Mouse (Mus musculus) liver, adult 2 months (tissue): ENCODE data around the gene Pwwp2b.

Source experiments
- CTCF ChIP-seq: fragments of 200-500 bp; IDR thresholded peaks from 2 replicates; pipeline ENCODE4 v1.5.1; 2011; ENCODE audit warnings: low read depth, low read length, control low read depth
- POLR2A ChIP-seq: fragments of 200-500 bp; IDR thresholded peaks from 2 replicates; pipeline ENCODE4 v1.6.1; 2011; ENCODE audit warnings: low read length, control low read depth; ENCODE audit not compliant: insufficient read depth; ENCODE audit errors: extremely low read depth

DNA sequence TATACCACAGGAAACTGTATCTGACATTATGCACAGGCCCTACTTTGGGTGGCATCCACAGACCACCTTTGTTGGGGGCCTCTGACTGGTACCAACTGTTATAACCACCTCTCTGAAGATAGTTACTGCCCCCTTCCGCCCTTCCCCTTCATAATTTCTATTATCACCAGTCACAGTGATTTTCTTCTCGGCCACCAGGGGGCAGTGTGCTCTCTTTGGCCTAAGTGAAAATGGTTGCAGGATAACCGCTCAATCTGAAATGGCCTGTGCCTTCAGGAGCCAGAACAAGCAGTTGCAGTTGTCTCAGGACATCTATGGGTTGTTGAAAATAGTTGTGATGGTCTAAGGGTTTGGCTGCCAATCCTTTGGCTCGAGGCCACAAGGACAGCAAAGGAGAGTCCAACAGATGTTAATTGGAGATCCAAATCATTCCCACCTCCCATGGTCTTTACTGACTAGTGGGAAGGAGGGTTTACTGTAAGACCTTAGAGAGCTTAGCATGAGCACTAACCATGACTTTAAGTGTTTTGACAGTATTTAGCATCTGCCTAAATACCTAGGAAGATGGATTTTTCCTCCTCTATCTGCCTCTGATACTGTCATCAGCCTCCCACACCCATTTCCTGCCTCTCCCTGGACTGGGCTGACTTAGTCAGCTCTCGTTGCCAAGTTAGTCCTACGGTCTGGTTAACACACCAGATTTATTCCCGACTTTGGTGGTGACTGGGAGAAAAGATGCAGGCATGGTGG is 40.1 kb upstream of the Pwwp2b start:
- TF ChIP-seq CTCF (peak; percentile 68), POLR2A (no peak)
